28 mouse cellular contexts compared by ENCODE assay signal in genomic region chr2:77627622-77628231, GRCm38 (mm10).
DNase-seq lines count a peak whose midpoint lies in the region; ATAC-seq lines count a peak whose summit lies in the region.
"Had no signal": no experiment of that assay in that cellular context is flagged by ENCODE, and none has a peak within 500 bp of the region (broad histone marks: within the 10 kb centered on the region; RNA-seq: fewer than 3 reads in every experiment).

No protein-coding gene starts in this region.

- no peaks in the 10 kb centered on the region for H3K27me3 ChIP-seq in heart, embryonic 11.5 days (ENCODE audit: control insufficient read depth, insufficient read depth, low read length)
- no peaks in the 10 kb centered on the region for H3K27me3 ChIP-seq in neural tube, embryonic 13.5 days
- no peaks in the 10 kb centered on the region for H3K27me3 ChIP-seq in neural tube, embryonic 15.5 days (replicated peaks)
- H3K27me3 ChIP-seq: CH12.LX; embryonic facial prominence, embryonic 12.5 days; forebrain, embryonic 13.5 days; forebrain, embryonic 15.5 days had no signal

- H3K4me2 ChIP-seq in heart, embryonic 11.5 days, result no peak overlapping the region
- no peak overlapping the region for H3K4me2 ChIP-seq in neural tube, embryonic 13.5 days
- no peak overlapping the region for H3K4me2 ChIP-seq in neural tube, embryonic 15.5 days
- H3K4me2 ChIP-seq: embryonic facial prominence, embryonic 12.5 days; forebrain, embryonic 13.5 days; forebrain, embryonic 15.5 days had no signal

- H3K4me1 ChIP-seq in heart, embryonic 11.5 days (ENCODE audit: control insufficient read depth, insufficient read depth, low read length), result no peaks in the 10 kb centered on the region
- peaks cover 7% of the 10 kb centered on the region; the same call in 1 of the 2 replicates for H3K4me1 ChIP-seq in neural tube, embryonic 13.5 days (replicated peaks)
- no peaks in the 10 kb centered on the region for H3K4me1 ChIP-seq in neural tube, embryonic 15.5 days
- H3K4me1 ChIP-seq: embryonic facial prominence, embryonic 10.5 days; embryonic facial prominence, embryonic 12.5 days; forebrain, embryonic 10.5 days; forebrain, embryonic 13.5 days; forebrain, embryonic 15.5 days had no signal

- no peak overlapping the region for H3K4me3 ChIP-seq in heart, embryonic 11.5 days (ENCODE audit: low read depth, low read length)
- H3K4me3 ChIP-seq in neural tube, embryonic 13.5 days, result no peak overlapping the region
- H3K4me3 ChIP-seq in neural tube, embryonic 15.5 days (replicated peaks), result no peak overlapping the region
- H3K4me3 ChIP-seq: embryonic facial prominence, embryonic 10.5 days; embryonic facial prominence, embryonic 12.5 days; forebrain, embryonic 10.5 days; forebrain, embryonic 13.5 days; forebrain, embryonic 15.5 days had no signal

- no peaks in the 10 kb centered on the region for H3K9me3 ChIP-seq in heart, embryonic 11.5 days (replicated peaks; ENCODE audit: control insufficient read depth, low read length)
- H3K9me3 ChIP-seq in neural tube, embryonic 13.5 days, result no peaks in the 10 kb centered on the region
- H3K9me3 ChIP-seq in neural tube, embryonic 15.5 days (replicated peaks), result no peaks in the 10 kb centered on the region
- H3K9me3 ChIP-seq: embryonic facial prominence, embryonic 10.5 days; embryonic facial prominence, embryonic 12.5 days; forebrain, embryonic 10.5 days; forebrain, embryonic 13.5 days; forebrain, embryonic 15.5 days had no signal

- no peaks in the 10 kb centered on the region for H3K36me3 ChIP-seq in heart, embryonic 11.5 days (ENCODE audit: control insufficient read depth, insufficient read depth, low read length)
- no peaks in the 10 kb centered on the region for H3K36me3 ChIP-seq in neural tube, embryonic 13.5 days
- no peaks in the 10 kb centered on the region for H3K36me3 ChIP-seq in neural tube, embryonic 15.5 days
- H3K36me3 ChIP-seq: embryonic facial prominence, embryonic 10.5 days; embryonic facial prominence, embryonic 12.5 days; forebrain, embryonic 10.5 days; forebrain, embryonic 15.5 days; G1E had no signal

- no peak for ATAC-seq in heart, embryonic 11.5 days (replicated peaks; ENCODE audit: insufficient number of reproducible peaks, low FRiP score, low TSS enrichment)
- ATAC-seq in neural tube, embryonic 13.5 days (ENCODE audit: low read depth), result peak; percentile 72; the same call in 1 of the 2 replicates
- ATAC-seq in neural tube, embryonic 15.5 days (ENCODE audit: low FRiP score), result 0 out of 2 replicates have a peak, but pooled peaks have one; percentile 57
- no peak for ATAC-seq in erythroid progenitor cell, adult 5-6 weeks (replicated peaks; ENCODE audit: low FRiP score, poor library complexity, severe bottlenecking)
- ATAC-seq: activated CD4-positive, CD25-positive, alpha-beta regulatory T cell, adult 4 months; CD4-positive, CD25-positive, alpha-beta regulatory T cell, adult 4 months; forebrain, embryonic 13.5 days; forebrain, embryonic 15.5 days; forebrain, postnatal 0 days; Patski had no signal

- WGBS in heart, embryonic 11.5 days (ENCODE audit: insufficient replicate concordance), result 75% methylated on average over 3 of the region's 3 CpGs
- WGBS in neural tube, embryonic 13.5 days, result 51% methylated on average over 3 of the region's 3 CpGs
- WGBS in neural tube, embryonic 15.5 days, result 62% methylated on average over 3 of the region's 3 CpGs

- no peak overlapping the region for H3K9ac ChIP-seq in heart, embryonic 11.5 days (ENCODE audit: low read depth, low read length)
- no peak overlapping the region for H3K9ac ChIP-seq in neural tube, embryonic 13.5 days
- H3K9ac ChIP-seq in neural tube, embryonic 15.5 days (replicated peaks), result no peak overlapping the region
- H3K9ac ChIP-seq: embryonic facial prominence, embryonic 12.5 days; forebrain, embryonic 13.5 days; forebrain, embryonic 15.5 days; forebrain, postnatal 0 days had no signal

- DNase-seq in heart, adult 11 months, result peak; percentile 36
- peak; percentile 6 for DNase-seq in retina, postnatal 1 day
- DNase-seq in retina, embryonic 14.5 days (ENCODE audit: low spot score), result no peak
- no peak for DNase-seq in kidney, postnatal 10 days
- DNase-seq: adrenal gland, adult 8-10 months; adrenal gland, postnatal 14 days; adrenal gland, postnatal 36 days; B cell, adult 2 months; cerebellum, adult 11 months; cerebellum, adult 18-20 months; cerebellum, adult 9-10 months; cerebellum, postnatal 10 days; cerebellum, postnatal 25 days; forebrain, postnatal 0 days had no signal

- no peak overlapping the region for H3K27ac ChIP-seq in heart, embryonic 11.5 days (ENCODE audit: low read depth, low read length)
- H3K27ac ChIP-seq in neural tube, embryonic 13.5 days (replicated peaks), result no peak overlapping the region
- H3K27ac ChIP-seq in neural tube, embryonic 15.5 days (replicated peaks), result no peak overlapping the region
- H3K27ac ChIP-seq: embryonic facial prominence, embryonic 10.5 days; embryonic facial prominence, embryonic 12.5 days; forebrain, embryonic 10.5 days; forebrain, embryonic 13.5 days; forebrain, embryonic 15.5 days had no signal

Comparison
In these comparisons a context has a peak if more than half of its experiments do, and no peak if none do; other contexts are left out.
1. DNase-seq: peak in heart, adult 11 months (single experiment) and retina, postnatal 1 day (single experiment); none in retina, embryonic 14.5 days (single experiment) and kidney, postnatal 10 days (single experiment).
2. ATAC-seq: peak in neural tube, embryonic 13.5 days (single experiment) and neural tube, embryonic 15.5 days (single experiment); none in heart, embryonic 11.5 days (single experiment) and erythroid progenitor cell, adult 5-6 weeks (single experiment).